Mouse (Mus musculus) heart, adult 2 months (tissue): Measurements from ENCODE around the gene Sphk1.

ENCODE experiments used
- CTCF ChIP-seq: fragments of 200-600 bp; IDR thresholded peaks from 2 replicates; pipeline ENCODE4 v1.8.1; 2022; ENCODE audit warnings: antibody characterized with exemption, mild to moderate bottlenecking, moderate library complexity
- POLR2A ChIP-seq: fragments of 200-500 bp; IDR thresholded peaks from 2 replicates; pipeline ENCODE4 v1.6.1; 2011; ENCODE audit warnings: mild to moderate bottlenecking, low read depth, low read length, control low read depth; ENCODE audit not compliant: insufficient read depth

- TF ChIP-seq POLR2A = no peak
- TF ChIP-seq CTCF = no peak
These were observed 42.2 kb downstream of the Sphk1 start for GRCm38 (mm10) chr11:116572756-116573543.
